Mouse (Mus musculus) layer of hippocampus, postnatal 14 days (tissue): ENCODE data around the gene Vwa5b1. TPM values are rescaled to one million over a fixed set of nuclear protein-coding genes. Genes with fewer than 3 reads are reported as not detected.

Experiments used
- DNase-seq, 2 experiments: peaks; one replicate each; pipeline ENCODE4 v3.0.0; 2021 to 2022; ENCODE audit warnings: low spot score in 2 of 2, mixed read lengths in 1 of 2
- total RNA-seq, 2 experiments: library from RNA; stranded (reverse); gene quantifications; 2 replicates each; pipeline ENCODE4 v1.2.3; 2021

Vwa5b1 gene
- total RNA-seq, 2 experiments from 2014 or later: 1.6 to 3.0 TPM

DNA sequence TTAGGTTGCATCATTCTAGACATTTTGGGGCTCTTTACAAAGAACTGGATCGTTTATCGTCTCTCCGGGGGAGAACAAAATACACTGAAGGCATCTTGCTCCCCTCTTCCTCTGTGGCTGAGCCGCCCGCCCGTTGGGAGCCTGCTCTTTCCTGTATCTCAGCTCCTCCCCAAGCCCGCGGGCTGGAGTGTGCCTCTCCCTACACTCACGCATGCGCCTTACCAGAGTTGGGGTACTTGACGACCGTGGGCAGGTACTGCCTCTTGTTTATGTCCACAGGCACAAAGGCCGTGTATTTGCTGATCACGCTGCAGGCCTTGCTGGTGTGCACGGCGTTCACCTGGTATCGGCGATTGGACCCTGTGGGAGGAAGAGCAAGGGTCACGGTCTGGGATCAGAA lies 57.3 kb downstream of the Vwa5b1 start:
- no peak for DNase-seq

DNA sequence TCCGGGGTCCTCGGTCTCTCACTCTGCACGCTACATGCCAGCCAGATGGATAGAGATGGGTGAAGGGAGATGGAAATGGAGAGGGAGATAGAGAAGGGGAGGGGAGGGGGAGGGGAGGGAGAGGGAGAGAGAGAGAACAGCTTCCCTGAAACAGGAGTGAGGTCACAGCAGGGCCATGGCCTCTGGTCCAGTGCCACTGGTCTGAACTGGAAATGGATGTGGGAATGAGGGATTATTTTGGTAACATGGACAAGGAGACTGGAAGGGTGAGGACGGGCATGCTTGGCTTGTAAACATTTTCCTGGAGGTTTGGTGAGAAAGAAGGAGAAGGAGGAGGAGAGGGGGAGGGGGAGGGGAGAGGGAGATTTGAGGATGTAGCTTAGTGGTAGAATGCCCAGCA lies 59.0 kb downstream of the Vwa5b1 start:
- no peak for DNase-seq

DNA sequence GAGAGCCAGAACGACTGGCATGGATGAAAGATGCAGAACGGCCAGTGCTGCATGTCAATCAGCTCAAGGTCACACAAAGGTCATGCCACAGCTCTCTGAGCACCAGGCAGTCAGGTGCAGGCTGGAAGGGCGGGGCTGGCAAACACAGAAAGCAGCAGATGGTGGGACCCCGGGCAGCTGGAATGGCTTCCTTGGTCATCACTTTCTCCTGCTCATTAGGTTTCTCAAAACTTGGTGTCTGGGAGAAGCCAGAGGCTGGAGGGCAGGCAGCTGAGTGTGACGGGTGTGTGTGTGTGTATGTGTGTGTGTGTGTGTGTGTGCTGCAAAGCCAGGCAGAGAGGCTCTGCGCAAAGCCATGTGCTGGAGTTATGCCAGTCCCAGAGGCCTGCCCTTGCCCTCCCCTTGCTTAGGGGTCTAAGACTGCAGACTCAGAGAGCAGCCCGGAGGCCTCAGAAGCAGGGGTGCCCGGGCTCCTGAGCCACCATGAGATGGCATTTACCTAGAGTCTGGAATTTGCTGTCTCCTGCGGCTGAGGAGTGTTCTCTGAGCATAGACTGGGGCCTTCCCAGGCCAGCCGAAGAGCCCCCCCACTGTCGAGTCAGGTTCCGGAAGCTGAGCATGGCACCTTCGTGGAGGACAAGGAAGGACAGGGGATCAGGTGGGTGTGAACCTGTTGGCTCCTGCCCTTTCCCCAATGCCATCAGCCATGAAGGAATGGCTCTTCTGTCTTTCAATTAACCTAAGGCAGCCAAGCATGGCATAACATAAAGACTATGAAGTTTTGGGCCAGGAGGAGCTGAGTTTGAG lies 60.7 kb downstream of the Vwa5b1 start:
- DNase-seq: no peak

DNA sequence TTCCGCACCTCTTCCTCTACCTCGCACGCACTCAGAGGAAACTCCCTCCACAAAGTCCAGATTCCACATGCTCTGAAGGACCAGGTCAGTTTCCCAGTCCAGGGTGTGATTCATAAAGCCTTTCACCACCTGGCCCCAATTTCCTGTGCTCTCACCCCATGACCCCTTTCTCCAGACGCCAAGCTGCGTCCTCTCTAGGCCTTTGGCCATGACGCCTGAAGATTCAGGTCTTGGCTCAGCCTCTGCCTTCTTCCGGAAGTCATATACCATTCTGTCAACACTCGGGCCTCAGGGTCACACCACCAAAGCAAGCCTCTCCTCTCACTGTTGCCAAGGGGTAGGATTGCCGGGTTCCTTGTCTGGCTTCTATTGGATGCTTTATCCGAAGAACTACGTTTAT lies 65.8 kb downstream of the Vwa5b1 start:
- DNase-seq: no peak

DNA sequence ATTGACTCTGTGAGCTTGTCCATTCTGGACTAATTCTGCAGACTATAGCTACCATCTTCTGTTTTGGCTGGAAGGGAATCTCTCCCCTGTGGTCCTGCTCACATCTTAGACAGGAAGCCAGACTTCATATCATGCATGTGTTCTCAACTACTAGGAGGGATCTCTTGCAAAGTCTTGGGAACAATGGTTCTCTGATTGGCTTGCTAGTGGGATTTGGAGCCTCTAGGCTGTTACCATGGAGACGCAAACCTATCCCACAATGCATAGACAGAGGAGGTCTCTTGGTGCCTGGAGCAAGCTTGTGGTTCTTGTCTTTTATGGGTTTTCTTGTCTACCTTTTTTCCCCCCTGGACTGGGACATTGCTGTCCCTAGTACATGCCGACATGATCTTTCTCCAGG lies 67.4 kb downstream of the Vwa5b1 start:
- no peak for DNase-seq

DNA sequence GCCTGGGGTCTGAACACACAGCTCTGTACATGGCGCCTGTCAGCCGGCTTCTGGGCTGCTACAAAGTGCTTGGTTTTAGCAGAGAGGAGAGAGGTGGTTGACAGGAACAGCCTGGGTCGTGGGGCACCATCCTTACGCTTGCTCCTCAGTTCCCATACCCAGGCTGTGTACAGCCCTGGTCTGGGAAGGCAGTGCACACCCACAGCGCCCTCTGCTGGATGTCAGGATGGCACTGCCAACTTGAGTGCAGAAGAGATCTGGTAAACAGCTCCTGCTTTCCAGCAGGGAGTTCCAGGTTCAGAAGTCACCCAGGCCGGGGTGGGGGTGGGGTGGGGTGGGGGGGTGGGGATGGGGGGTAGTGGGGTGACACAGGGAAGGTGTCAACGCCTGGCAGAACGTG lies 73.7 kb downstream of the Vwa5b1 start:
- DNase-seq: peak; percentile 86 to 91

DNA sequence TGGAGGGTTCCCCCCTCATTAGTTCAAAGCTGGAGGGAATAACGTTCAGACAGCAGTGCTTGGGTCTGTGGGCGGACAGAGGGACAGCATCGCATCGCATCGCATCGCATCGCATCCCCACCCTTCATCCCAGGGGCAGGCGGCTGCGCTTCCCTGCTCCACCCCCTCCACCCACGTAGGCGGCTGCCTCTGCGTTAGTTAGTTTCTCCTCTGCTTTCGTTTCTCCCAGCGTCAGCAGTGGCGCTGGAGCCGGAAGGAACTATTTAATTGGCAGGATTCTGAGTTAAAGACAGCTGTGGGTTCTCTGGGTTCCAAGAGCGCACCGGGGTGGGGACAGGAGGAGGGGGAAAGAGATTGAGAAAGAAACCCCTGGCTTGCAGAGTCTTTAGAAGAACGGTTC lies 80.2 kb downstream of the Vwa5b1 start:
- peak in 1 of 2 experiments; percentile 51 for DNase-seq

DNA sequence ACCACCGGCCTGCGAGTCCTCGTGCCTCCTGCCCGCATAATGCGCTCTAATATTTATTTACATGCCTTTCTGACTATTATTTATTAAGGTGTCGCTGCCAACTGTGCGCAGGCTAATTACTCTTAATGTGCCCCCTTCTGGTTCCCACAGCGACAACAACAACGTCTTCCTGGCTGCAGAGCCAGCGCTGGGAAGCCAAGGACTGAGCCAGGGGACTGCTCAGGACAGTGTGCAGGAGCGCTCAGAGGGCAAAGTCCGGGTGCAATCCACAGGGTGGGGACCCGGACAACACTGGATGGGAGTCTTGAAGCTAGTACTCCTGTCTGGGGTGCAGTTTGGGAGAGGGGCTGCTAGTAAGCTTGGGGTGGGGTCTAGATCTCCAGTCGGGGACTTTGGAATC lies 80.8 kb downstream of the Vwa5b1 start:
- no peak for DNase-seq

DNA sequence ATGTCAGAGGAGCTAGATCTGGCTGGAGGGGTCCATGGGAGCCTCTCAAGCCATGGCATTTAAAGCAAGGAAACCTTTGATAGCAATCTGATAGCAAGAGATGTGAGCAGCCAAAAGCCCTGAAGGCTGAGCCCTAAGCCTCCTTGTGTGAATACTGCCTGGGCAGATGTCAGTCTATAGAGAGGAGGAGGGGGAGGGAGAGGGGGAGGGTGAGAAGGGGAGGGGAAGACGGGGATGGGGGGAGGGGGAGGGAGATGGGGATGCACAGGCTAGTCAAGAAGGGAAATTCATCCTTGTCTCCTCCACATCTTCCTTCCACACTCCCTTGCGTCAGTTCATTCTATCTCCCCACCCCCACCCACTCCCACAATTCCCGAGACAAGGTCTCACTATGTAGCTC lies 81.4 kb downstream of the Vwa5b1 start:
- no peak for DNase-seq

DNA sequence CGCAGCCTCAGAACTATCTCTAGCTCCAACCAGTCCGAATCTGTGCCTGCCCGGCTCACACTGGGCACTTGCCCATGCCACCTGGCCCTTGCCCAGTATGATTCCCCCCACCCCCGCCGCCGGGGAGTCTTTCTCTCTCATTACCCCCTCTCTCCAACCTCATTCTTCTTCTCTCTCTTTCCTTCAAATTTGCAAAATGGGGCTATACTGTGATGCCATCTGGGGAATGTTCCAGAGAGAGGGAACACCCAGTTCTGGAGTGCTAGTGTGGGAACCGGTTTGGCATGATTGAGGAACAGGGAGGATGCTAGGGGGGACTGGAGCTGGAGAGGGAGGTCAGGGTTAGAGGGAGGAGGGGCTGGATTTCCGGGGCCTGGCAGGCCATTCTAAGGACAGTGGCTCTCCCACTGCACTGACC lies 82.2 kb downstream of the Vwa5b1 start:
- peak; percentile 54 to 86 for DNase-seq

DNA sequence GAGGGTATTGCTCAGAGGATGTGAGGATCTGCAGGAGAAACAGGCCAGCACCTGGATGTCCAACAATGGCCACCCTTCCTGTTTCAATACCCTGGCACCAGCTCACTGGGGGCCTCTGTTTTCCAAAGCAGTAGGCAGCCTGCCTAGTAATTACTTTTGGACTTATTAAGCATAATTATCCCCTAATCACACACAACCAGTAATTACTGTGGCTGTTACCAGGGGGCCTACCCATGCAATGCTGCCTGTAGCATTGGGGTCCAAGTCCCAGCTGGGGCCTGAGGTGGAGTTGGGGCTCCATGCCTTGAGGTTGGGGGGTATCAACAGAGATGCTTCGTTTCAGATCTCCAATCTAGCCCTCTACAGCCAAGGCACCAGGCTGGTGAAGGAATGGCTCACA lies 82.6 kb downstream of the Vwa5b1 start:
- DNase-seq: peak in 1 of 2 experiments; percentile 64

DNA sequence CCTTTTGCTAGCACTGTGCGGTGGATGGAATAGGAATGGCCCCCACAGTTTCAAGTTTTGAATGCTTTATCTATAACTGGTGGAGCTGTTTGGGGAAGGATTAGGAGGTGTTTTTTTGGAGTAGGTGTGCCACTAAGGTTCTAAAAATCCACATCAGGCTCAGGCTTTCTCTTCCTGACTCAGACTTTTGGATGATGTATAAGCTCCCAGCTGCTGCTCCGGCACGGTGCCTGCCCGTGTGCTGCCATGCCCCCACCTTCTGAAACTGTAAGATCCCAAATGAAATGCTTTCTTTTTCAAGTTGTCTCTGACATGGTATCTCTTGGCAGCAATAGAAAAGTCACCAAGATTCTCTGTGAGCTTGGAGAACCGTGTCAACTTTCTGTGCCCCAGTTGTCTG lies 84.1 kb downstream of the Vwa5b1 start:
- DNase-seq: no peak

DNA sequence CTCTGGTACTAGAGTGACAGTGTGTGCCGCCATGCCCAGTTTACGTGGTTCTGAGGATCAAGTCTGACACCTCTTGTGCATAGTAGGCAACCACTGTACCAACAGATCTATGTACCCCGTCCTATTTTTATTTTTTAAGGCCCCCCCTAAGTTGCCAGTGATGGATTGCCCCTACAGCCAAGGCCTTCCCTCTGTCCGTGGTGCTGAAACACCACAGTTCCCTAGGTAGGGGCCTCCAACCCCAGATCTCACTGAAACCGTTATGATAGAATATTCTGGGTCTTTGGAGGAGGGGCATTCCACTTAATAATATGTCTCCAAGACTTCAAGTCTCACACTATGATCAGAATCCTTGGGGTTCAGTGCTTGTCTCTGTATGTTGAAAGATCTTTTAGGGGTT lies 85.1 kb downstream of the Vwa5b1 start:
- DNase-seq: no peak

DNA sequence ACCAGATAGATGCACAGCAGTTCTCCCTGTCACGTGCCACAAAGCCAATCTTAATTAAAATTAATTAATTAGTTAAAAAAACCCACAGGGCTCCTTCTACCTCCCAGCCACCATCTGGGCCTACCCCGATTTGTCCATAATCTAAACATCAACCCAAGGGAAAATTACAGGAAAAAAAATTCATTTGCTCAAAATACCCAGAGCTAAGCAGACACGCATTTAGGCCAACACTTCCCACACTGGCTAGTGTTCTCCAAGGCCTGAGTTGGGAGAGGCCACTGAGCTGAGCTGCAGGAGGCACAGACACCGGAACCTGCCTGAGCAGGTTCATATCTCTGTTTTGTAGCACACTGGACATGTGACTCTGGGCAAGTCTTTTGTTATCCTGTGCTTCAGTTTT lies 86.7 kb downstream of the Vwa5b1 start:
- DNase-seq: no peak

DNA sequence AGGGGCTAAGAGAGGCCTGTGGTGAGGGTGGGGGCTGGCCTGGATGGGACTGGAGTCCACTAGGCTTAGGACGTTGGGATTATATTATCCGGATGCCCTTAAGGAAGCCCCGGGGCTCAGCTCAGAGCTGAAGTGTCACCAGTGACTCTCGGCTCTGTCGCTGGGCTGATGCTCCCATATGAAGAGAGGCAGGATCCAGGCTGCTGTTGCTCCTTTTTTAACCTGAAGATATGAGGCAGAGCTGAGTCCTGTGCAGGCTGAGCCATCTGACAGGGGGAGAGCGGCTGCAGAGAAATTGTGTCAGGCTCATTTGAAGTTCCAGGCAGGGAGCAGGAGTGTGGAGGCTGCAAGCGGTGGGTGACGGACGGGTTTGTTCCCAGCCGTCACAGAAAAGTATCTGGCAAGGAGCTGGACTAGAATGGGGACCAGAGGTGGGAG lies 87.5 kb downstream of the Vwa5b1 start:
- DNase-seq: no peak

DNA sequence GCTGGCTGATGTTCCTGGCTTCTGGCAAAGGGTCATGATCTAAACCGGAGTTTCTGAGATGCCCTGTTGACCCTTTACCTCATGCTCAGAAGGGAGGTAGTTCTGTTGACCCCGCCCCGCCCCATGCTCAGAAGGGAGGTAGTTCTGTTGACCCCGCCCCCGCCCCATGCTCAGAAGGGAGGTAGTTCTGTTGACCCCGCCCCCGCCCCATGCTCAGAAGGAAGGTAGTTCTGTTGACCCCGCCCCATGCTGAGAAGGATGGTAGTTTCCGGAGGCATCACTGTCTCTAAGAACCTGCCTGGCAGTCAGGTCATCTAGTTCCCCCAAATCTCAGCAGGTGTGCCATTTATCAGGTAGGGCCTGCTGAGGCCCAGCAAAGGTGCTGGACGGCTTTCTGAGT lies 88.1 kb downstream of the Vwa5b1 start:
- DNase-seq: no peak

DNA sequence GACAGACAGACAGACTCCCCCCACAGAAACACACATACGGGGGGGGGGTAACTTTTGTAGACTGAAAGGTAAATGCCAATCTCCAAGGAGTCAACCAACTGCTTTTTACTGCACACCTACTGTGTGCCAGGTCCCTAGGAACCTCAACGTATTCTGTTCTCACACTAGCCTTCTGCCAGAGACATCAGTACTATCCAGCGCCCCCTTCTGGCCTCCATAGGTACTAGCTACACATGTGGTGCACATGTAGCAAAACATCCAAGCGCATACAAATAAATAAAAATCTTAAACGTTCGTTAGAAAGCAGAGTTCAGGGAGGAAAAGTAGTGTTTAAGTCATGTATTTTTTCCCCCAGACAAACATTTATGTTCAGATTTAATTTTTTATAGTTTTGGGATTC lies 88.6 kb downstream of the Vwa5b1 start:
- no peak for DNase-seq

DNA sequence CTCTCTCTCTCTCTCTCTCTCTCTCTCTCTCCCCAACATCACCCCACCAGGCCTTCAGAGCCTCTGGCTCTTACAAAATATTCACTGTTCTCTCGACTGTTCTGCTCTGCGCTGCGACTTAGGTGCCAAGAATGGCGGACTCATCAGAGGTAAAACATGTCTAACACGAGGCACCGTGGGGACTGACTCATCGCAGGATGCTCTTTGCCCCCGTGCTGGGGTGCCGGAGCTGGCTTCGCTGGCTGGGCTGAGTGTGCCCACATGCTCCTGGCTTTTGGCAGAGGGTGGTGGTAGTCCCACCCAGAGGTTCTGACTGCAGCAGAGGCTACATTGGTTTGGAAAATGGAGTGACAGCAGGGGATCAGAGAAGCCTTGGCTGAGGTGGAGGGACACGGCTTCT lies 89.4 kb downstream of the Vwa5b1 start:
- DNase-seq: no peak

DNA sequence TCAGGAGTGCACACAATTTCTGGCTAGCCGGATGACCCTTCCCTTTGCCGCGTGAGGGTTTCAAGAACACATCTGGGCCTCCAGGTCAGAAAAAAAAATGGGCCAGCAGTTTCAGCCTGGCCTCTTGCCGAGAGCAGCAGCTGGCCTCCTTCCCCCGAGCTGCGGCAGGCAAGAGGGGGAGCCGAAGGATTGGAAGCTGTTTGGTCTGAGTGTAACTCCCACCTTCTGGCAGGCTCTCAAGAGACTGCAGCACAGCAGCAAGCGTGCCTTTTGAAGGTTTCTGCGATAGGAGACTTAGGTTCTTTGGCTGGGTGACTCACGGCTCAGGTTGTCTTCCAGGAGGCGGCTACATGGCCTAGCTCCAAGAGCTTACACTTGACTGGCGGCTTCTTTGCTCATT lies 92.5 kb downstream of the Vwa5b1 start:
- no peak for DNase-seq

DNA sequence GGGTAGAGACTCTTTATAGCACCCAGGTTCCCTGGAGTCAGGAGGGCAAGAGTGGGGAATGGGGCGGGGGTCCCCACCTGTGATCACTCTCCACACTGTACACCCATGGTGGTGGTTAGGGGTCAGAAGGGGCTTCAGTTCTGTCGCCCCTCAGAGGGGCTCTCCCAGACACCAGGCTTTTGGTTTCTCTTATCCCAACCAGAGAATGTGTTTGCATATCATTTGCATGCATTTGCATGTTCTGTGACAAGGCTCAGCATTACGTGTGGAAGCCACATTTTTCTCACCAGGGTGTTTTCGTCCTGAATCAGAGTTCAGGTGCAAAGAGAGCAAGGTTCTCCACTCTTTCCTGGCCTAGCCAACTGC lies 97.6 kb downstream of the Vwa5b1 start:
- DNase-seq: no peak

DNA sequence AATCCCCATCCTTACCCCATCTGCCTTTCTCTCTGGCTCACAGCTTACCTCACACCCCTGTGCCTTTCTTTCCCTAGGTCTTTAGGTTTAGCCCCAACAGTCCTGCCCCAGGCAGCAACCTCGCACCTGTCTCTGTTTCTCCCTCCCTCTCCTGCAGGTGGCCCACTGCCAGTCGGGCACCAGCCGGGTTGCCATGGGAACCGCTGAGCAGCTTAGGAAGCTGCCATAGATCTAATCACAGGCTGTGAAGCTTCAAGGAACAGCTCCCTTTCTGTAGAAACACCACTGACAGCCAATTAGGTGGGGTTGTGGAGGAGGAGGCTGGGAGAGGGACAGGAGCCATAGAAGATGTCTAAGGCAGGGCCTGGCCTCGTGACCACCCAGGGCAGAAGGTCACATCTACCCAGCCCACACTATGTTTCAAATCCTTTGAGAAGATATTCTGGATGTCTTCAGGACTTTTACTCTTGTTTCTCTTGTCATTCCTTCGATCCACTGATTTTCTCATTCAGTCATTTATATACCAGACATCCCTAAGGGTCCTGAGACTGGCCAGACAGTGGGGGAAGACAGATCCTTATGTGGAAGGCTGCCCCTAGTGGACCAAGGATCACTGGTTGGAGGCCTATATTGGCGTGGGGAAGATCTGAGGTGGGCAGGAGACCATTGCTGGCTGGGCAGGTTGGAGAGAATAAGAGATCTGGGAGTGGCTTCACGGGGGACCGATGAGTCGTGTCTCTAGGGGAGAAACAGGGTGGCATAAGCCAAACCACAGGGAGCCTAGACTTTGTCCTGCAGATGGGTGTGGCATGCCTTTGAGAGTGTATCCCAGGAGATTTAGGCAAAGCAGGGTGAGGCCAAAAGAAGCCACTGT lies 98.2 kb downstream of the Vwa5b1 start:
- DNase-seq: peak; percentile 62 to 73

DNA sequence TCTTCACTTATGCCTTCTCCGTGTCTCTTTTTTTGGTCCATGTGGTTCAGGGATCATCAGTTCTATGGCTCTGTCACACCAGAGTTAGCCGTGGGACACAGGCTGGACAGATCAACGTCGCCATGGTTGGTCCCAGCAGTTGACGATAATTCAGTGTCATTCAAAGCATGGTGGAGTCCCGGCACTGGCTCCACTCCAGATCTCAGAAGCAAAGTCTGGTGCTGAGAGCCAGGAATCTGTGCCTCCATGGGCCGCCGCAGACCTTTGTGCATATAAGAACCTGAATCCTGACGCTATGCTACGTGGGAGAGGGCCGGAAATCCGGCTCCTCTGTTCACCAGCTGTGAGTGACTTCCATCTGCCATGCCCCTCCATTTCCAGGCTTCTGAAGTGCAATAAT lies 100.1 kb downstream of the Vwa5b1 start:
- no peak for DNase-seq

DNA sequence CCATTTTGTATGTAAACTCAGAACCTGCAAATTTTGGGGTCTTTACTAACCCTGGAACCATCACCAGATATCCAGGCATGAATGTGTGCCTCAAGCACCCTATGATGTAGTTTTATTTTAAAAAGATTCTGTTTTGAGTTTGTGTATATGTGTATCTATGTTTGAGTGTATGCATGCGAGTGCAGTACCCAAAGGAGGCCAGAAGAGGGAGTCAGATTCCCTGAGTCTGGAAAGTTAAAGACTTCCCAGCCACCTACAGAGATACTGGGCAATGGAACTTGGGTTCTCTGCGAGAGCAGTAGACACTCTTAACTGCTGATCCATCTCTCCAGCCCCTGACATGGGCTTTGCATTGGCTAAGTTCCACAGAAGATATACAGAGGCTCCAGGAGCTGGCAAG lies 101.8 kb downstream of the Vwa5b1 start:
- DNase-seq: no peak
